Mouse (Mus musculus): Measurements from ENCODE around the gene Fam221a. TPM values are rescaled to one million over a fixed set of nuclear protein-coding genes. Genes with fewer than 3 reads are reported as not detected.
A peak's percentile ranks its signal among the peaks of the same experiment; 100 is the strongest.

The Fam221a gene
- polyA plus RNA-seq, 1 experiment = 11.6 TPM

DNA sequence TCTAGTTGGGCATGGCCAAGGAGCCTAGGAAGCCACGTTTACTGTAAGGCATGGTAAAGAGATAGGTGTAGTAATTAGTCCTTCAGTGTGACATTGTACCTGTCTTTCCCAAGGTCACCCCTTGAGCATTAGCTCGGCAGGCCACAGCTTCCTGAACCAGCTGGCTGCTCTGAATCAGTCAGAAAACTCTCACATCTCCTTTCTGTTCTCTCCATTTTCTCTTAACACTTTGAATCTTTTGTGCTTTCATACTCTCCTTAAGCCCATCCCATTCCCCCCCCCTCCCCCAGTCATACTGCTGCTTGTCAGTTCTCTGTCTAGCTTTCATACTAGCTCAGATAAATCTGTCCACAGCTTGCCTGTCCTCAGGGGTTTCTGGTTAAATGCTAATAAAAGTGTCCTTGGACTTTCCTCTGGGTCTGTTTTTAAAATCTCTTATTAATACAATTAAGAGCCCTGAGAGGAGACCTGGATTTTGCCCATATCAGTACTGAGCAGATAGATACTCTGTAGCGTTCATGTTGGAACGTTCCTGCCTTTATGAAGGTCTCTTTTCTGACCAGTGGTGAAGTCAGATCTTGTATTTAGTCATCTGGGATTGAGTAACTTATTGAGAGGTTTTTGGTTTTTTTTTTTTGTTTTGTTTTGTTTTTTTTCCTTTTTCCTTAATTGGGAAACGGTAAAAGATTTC is 36.0 kb upstream of the Fam221a start:
- WGBS = 45% methylated on average over 5 of the region's 5 CpGs
- TF ChIP-seq CTCF (IDR thresholded peaks at IDR 0.05; ENCODE audit: insufficient read depth, low read length) (no peak), POLR2A (IDR thresholded peaks at IDR 0.05; ENCODE audit: borderline replicate concordance, extremely low read depth, low read depth, low read length) (no peak)
- H3K4me1 ChIP-seq (ENCODE audit: control insufficient read depth, insufficient read depth, low read length) = no peaks in the 10 kb centered on the region
- DNase-seq = no peak
- H3K4me3 ChIP-seq (replicated peaks; ENCODE audit: extremely low read depth, low read depth, low read length) = no peak overlapping the region

GRCm38 (mm10) chr6:49332060-49332370 is 35.5 kb upstream of the Fam221a start:
- WGBS = 54% methylated on average over 13 of the region's 13 CpGs
- DNase-seq = no peak
- H3K4me1 ChIP-seq (ENCODE audit: control insufficient read depth, insufficient read depth, low read length) = no peaks in the 10 kb centered on the region
- H3K4me3 ChIP-seq (replicated peaks; ENCODE audit: extremely low read depth, low read depth, low read length) = no peak overlapping the region
- TF ChIP-seq POLR2A (IDR thresholded peaks at IDR 0.05; ENCODE audit: borderline replicate concordance, extremely low read depth, low read depth, low read length) = no peak
- TF ChIP-seq CTCF (IDR thresholded peaks at IDR 0.05; ENCODE audit: insufficient read depth, low read length) = no peak

DNA sequence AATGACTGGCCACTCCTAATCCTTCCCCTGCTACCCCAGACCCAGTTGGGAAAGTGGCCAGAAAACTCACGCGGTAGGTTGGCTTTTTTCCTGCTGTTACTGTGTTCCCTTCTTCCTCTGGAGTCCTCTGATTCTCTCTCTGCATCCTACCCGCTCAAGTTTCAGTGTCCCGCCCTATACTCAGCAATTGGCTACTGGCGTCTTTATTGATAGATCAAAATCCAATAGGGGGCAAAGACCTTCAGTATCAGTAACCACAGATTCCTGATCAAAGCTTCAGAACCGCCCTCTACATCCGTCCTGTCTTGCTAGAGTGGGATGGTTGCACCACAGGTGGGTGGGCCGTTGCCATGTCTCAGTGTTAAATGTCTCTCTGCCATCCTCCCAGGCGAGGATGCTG is 29.0 kb upstream of the Fam221a start:
- no peak for DNase-seq

GRCm38 (mm10) chr6:49339145-49339544 is 28.4 kb upstream of the Fam221a start:
- H3K4me3 ChIP-seq (replicated peaks; ENCODE audit: extremely low read depth, low read depth, low read length) = no peak overlapping the region
- no peaks in the 10 kb centered on the region for H3K4me1 ChIP-seq (ENCODE audit: control insufficient read depth, insufficient read depth, low read length)
- 57% methylated on average over 6 of the region's 6 CpGs for WGBS
- TF ChIP-seq POLR2A (IDR thresholded peaks at IDR 0.05; ENCODE audit: borderline replicate concordance, extremely low read depth, low read depth, low read length) (no peak), CTCF (IDR thresholded peaks at IDR 0.05; ENCODE audit: insufficient read depth, low read length) (no peak)
- no peak for DNase-seq

More for the DNA sequence above, 29.0 kb upstream of the Fam221a start:
- no peak for TF ChIP-seq CTCF (IDR thresholded peaks at IDR 0.05; ENCODE audit: insufficient read depth, low read length)
- no peak for TF ChIP-seq POLR2A (IDR thresholded peaks at IDR 0.05; ENCODE audit: borderline replicate concordance, extremely low read depth, low read depth, low read length)
- WGBS = 56% methylated on average over 9 of the region's 9 CpGs
- Histone ChIP-seq H3K4me3 (replicated peaks; ENCODE audit: extremely low read depth, low read depth, low read length) (no peak overlapping the region), H3K4me1 (ENCODE audit: control insufficient read depth, insufficient read depth, low read length) (no peaks in the 10 kb centered on the region)

- 77% methylated on average over 14 of the region's 14 CpGs for WGBS
- H3K4me1 ChIP-seq (ENCODE audit: control insufficient read depth, insufficient read depth, low read length) = no peaks in the 10 kb centered on the region
- no peak for TF ChIP-seq CTCF (IDR thresholded peaks at IDR 0.05; ENCODE audit: insufficient read depth, low read length)
- no peak for TF ChIP-seq POLR2A (IDR thresholded peaks at IDR 0.05; ENCODE audit: borderline replicate concordance, extremely low read depth, low read depth, low read length)
- H3K4me3 ChIP-seq (replicated peaks; ENCODE audit: extremely low read depth, low read depth, low read length) = no peak overlapping the region
- DNase-seq = no peak
These were observed 23.6 kb upstream of the Fam221a start for GRCm38 (mm10) chr6:49343737-49344469.

GRCm38 (mm10) chr6:49349826-49350225 is 17.7 kb upstream of the Fam221a start:
- peak; percentile 77 for DNase-seq
- 62% methylated on average over 7 of the region's 7 CpGs for WGBS
- no peak for TF ChIP-seq POLR2A (IDR thresholded peaks at IDR 0.05; ENCODE audit: borderline replicate concordance, extremely low read depth, low read depth, low read length)
- no peak for TF ChIP-seq CTCF (IDR thresholded peaks at IDR 0.05; ENCODE audit: insufficient read depth, low read length)
- Histone ChIP-seq H3K4me3 (replicated peaks; ENCODE audit: extremely low read depth, low read depth, low read length) (no peak overlapping the region), H3K4me1 (ENCODE audit: control insufficient read depth, insufficient read depth, low read length) (no peaks in the 10 kb centered on the region)

GRCm38 (mm10) chr6:49354613-49355012 is 12.9 kb upstream of the Fam221a start:
- no peak overlapping the region for H3K4me3 ChIP-seq (replicated peaks; ENCODE audit: extremely low read depth, low read depth, low read length)
- no peaks in the 10 kb centered on the region for H3K4me1 ChIP-seq (ENCODE audit: control insufficient read depth, insufficient read depth, low read length)
- DNase-seq = no peak
- TF ChIP-seq CTCF (IDR thresholded peaks at IDR 0.05; ENCODE audit: insufficient read depth, low read length) = no peak
- TF ChIP-seq POLR2A (IDR thresholded peaks at IDR 0.05; ENCODE audit: borderline replicate concordance, extremely low read depth, low read depth, low read length) = no peak
- WGBS = 62% methylated on average over 3 of the region's 3 CpGs

DNA sequence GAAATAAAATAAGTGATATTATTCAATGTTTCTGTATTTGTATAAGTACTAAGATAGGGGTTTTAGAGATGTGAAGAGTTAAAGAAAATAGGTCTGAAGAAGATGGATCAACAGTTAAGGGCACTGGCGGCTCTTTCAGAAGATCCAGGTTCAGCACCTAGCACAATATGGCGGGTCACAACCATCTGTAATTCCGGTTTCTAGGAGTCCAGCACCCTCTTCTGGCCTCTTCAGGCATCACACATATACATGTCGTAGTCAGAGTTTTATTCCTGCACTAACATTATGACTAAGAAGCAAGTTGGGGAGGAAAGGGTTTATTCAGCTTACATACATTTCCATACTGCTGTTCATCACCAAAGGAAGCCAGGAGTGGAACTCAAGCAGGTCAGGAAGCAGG is 12.4 kb upstream of the Fam221a start:
- DNase-seq = no peak
- no peak for TF ChIP-seq CTCF (IDR thresholded peaks at IDR 0.05; ENCODE audit: insufficient read depth, low read length)
- TF ChIP-seq POLR2A (IDR thresholded peaks at IDR 0.05; ENCODE audit: borderline replicate concordance, extremely low read depth, low read depth, low read length) = no peak

DNA sequence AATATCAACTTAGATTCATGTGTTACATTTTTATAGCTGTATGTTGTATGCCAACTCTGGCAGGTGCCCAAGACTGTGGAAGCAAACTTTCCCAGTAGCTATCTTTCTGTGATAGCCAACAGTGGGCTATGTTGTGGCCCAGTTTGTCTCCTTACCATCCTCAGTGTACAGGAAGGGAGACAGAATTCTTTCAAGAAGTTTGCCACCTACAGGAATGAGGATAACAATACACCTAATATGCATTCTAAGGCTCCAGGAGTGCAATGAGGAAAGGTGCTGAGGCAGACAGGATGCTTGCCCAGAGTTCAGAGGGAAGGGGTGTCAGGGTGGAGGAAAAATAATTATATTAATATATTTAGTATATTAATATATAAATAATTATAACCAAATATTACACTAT is 7.1 kb upstream of the Fam221a start:
- Histone ChIP-seq H3K4me1 (ENCODE audit: control insufficient read depth, insufficient read depth, low read length) (no peaks in the 10 kb centered on the region), H3K4me3 (replicated peaks; ENCODE audit: extremely low read depth, low read depth, low read length) (no peak overlapping the region)
- TF ChIP-seq POLR2A (IDR thresholded peaks at IDR 0.05; ENCODE audit: borderline replicate concordance, extremely low read depth, low read depth, low read length) = no peak
- no peak for TF ChIP-seq CTCF (IDR thresholded peaks at IDR 0.05; ENCODE audit: insufficient read depth, low read length)
- DNase-seq = no peak

More for the DNA sequence above, 12.4 kb upstream of the Fam221a start:
- 66% methylated on average over 4 of the region's 4 CpGs for WGBS
- H3K4me1 ChIP-seq (ENCODE audit: control insufficient read depth, insufficient read depth, low read length) = no peaks in the 10 kb centered on the region
- H3K4me3 ChIP-seq (replicated peaks; ENCODE audit: extremely low read depth, low read depth, low read length) = no peak overlapping the region

GRCm38 (mm10) chr6:49368212-49368611 is 673 bp downstream of the Fam221a start:
- DNase-seq = no peak
- no peak for TF ChIP-seq CTCF (IDR thresholded peaks at IDR 0.05; ENCODE audit: insufficient read depth, low read length)
- TF ChIP-seq POLR2A (IDR thresholded peaks at IDR 0.05; ENCODE audit: borderline replicate concordance, extremely low read depth, low read depth, low read length) = no peak
- Histone ChIP-seq H3K4me3 (replicated peaks; ENCODE audit: extremely low read depth, low read depth, low read length) (peak overlapping the region; percentile 82), H3K4me1 (ENCODE audit: control insufficient read depth, insufficient read depth, low read length) (peaks cover 6% of the 10 kb centered on the region)
- 25% methylated on average over 3 of the region's 3 CpGs for WGBS

Measured in lung, adult 2 months (tissue).